In genomic region chr2:38380136-38381083, GRCm38 (mm10) we compare ENCODE assay signal across 30 mouse cellular contexts. TPM values are rescaled to one million over a fixed set of nuclear protein-coding genes. Genes with fewer than 3 reads are reported as not detected.
"Had no signal": no experiment of that assay in that cellular context is flagged by ENCODE, and none has a peak within 500 bp of the region (broad histone marks: within the 10 kb centered on the region; RNA-seq: fewer than 3 reads in every experiment).

No protein-coding gene starts in this region.

- DNase-seq: gastrocnemius, adult 2 months; gastrocnemius, postnatal 10 days; gastrocnemius, postnatal 25 days; heart, adult 18-20 months; heart, postnatal 10 days; heart, postnatal 4 days; kidney, adult 11 months; kidney, adult 2 months; kidney, adult 9 months; kidney, postnatal 14 days; kidney, postnatal 36 days; layer of hippocampus, adult 9-11 months; left cerebral cortex, postnatal 4 days had no signal

- H3K4me2 ChIP-seq: limb, embryonic 15.5 days had no signal

- H3K9me3 ChIP-seq: heart, embryonic 10.5 days; heart, embryonic 12.5 days; hindbrain, embryonic 10.5 days; hindbrain, embryonic 12.5 days; intestine, embryonic 15.5 days; kidney, embryonic 15.5 days; limb, embryonic 13.5 days; limb, embryonic 15.5 days; liver, embryonic 12.5 days had no signal

- H3K27ac ChIP-seq: heart, embryonic 10.5 days; hindbrain, embryonic 10.5 days; hindbrain, embryonic 12.5 days; hindbrain, embryonic 14.5 days; intestine, embryonic 15.5 days; kidney, embryonic 15.5 days; kidney, postnatal 0 days; limb, embryonic 13.5 days; limb, embryonic 15.5 days; liver, embryonic 12.5 days; liver, embryonic 14.5 days had no signal

- H3K36me3 ChIP-seq: heart, embryonic 10.5 days; heart, embryonic 12.5 days; hindbrain, embryonic 10.5 days; hindbrain, embryonic 12.5 days; intestine, embryonic 15.5 days; kidney, embryonic 15.5 days; limb, embryonic 13.5 days; limb, embryonic 15.5 days; liver, embryonic 12.5 days had no signal

- H3K9ac ChIP-seq: heart, embryonic 12.5 days; hindbrain, embryonic 14.5 days; intestine, embryonic 15.5 days; kidney, embryonic 15.5 days; limb, embryonic 13.5 days; limb, embryonic 15.5 days; liver, embryonic 12.5 days; liver, embryonic 14.5 days had no signal

- ATAC-seq: hindbrain, embryonic 16.5 days; inflammation-experienced regulatory T-cells, adult 6 months; intestine, embryonic 15.5 days; liver, embryonic 12.5 days had no signal

- H3K4me3 ChIP-seq: intestine, embryonic 15.5 days; limb, embryonic 15.5 days; liver, embryonic 12.5 days had no signal

RNA-seq across cellular contexts. Expression of gene Lhx2, which starts 41.3 kb away (rescaled TPM):
- total RNA-seq: granulocyte monocyte progenitor cell, adult 5-6 weeks; heart, adult 18-20 months had no signal
- polyA plus RNA-seq: heart, embryonic 16.5 days; large intestine, adult 2 months had no signal
